Mouse (Mus musculus) stomach, embryonic 14.5 days (tissue): ENCODE measurements around the gene B3gnt7. TPM values are rescaled to one million over a fixed set of nuclear protein-coding genes. Genes with fewer than 3 reads are reported as not detected.

ENCODE experiments used
- ATAC-seq: fragments of 200-750 bp; cut with Nextera tagmentation; 2 replicates; pipeline ENCODE4 v1.8.0; 2017; ENCODE audit warnings: low read depth, moderate TSS enrichment; ENCODE audit not compliant: insufficient number of reproducible peaks, insufficient read depth, low FRiP score
- H3K27ac ChIP-seq: fragments of 300-500 bp; sonication (generic); 2 replicates; pipeline ENCODE4 v1.5.1; 2014; ENCODE audit warnings: mild to moderate bottlenecking, low read length, moderate library complexity, mixed read lengths
- H3K27me3 ChIP-seq: fragments of 300-500 bp; sonication (generic); 2 replicates; pipeline ENCODE4 v1.6.1; 2014; ENCODE audit warnings: low read length, control low read depth, mixed read lengths; ENCODE audit not compliant: control insufficient read depth, insufficient read depth
- H3K36me3 ChIP-seq: fragments of 300-500 bp; sonication (generic); 2 replicates; pipeline ENCODE4 v1.6.1; 2014; ENCODE audit warnings: mild to moderate bottlenecking, control low read depth, low read length, moderate library complexity, mixed read lengths; ENCODE audit not compliant: control insufficient read depth, insufficient read depth
- H3K4me1 ChIP-seq: fragments of 300-500 bp; sonication (generic); 2 replicates; pipeline ENCODE4 v1.6.1; 2014; ENCODE audit warnings: low read length, control low read depth, mixed read lengths; ENCODE audit not compliant: control insufficient read depth, insufficient read depth
- H3K4me2 ChIP-seq: fragments of 300-500 bp; sonication (generic); replicated peaks from 2 replicates; pipeline ENCODE4 v1.6.1; 2014; ENCODE audit warnings: low read depth, low read length, control low read depth
- H3K4me3 ChIP-seq: fragments of 300-500 bp; sonication (generic); 2 replicates; pipeline ENCODE4 v1.5.1; 2014; ENCODE audit warnings: low read depth, low read length, control low read depth
- H3K9ac ChIP-seq: fragments of 300-500 bp; sonication (generic); replicated peaks from 2 replicates; pipeline ENCODE4 v1.6.1; 2014; ENCODE audit warnings: low read depth, mild to moderate bottlenecking, control low read depth, low read length, moderate library complexity, mixed read lengths
- H3K9me3 ChIP-seq: fragments of 300-500 bp; sonication (generic); 2 replicates; pipeline ENCODE4 v1.6.1; 2016; ENCODE audit warnings: low read depth, low read length, control low read depth; ENCODE audit not compliant: control insufficient read depth
- WGBS: fragments of 180-500 bp; shearing (Covaris S2); extraction: QIAGEN DNeasy Blood & Tissue Kit; methylation state at CpG from one replicate; pipeline ENCODE4 v1.1.7; 2014; 5-methylcytosine and 5-hydroxymethylcytosine counted together
- polyA plus RNA-seq: library from polyadenylated mRNA; unstranded; fragments of >200 nt; fragmentation: Nextera tagmentation; extraction: Ambion mirVana; gene quantifications from 2 replicates; pipeline ENCODE4 v1.2.1, GENCODE M21; 2014

Gene B3gnt7
- polyA plus RNA-seq, 1 experiment from 2014 or later: 7.3 TPM

DNA sequence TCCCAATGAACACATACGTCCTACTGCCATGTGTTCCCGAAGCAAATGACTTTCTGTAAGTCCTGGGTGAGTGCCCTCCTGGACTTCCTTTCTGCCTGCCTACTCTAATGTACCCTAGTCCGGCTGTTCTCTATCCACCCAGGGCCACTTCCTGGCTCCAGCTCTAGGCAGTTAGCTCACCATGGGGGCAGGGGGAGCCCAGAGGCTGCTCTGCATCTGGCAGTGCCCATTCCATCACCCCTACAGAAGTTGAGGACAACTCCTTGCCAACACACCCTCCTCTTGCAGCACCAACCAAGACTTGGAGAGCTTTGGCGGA is 33.5 kb upstream of the B3gnt7 start:
- no peaks in the 10 kb centered on the region for H3K4me1 ChIP-seq
- ATAC-seq: no peak
- H3K9ac ChIP-seq: no peak overlapping the region
- no peak overlapping the region for H3K4me2 ChIP-seq
- H3K9me3 ChIP-seq: no peaks in the 10 kb centered on the region
- no peaks in the 10 kb centered on the region for H3K36me3 ChIP-seq
- no peak overlapping the region for H3K4me3 ChIP-seq
- no peaks in the 10 kb centered on the region for H3K27me3 ChIP-seq
- 67% methylated on average over 4 of the region's 4 CpGs for WGBS
- no peak overlapping the region for H3K27ac ChIP-seq

DNA sequence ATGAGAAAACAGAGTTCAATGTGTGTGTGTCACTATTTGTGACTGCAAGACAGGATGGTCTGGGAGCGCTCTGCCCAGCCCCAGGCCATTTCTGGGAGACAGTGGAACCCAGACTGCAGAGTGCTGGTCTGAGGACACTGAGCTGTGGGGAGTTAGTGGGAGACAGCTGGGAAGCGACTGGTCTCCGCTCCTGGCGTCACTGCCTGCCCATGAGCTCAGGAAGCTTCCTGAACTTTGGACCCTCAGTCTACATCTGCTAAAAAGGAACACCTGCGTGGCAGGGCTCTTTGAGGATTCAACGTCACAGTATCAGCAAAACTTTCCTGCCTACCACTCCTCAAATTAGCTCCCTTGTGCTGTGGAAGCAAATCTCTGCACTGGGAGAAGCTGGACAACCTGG is 30.9 kb upstream of the B3gnt7 start:
- WGBS: 68% methylated on average over 6 of the region's 6 CpGs
- Histone ChIP-seq H3K4me1 (no peaks in the 10 kb centered on the region), H3K9me3 (no peaks in the 10 kb centered on the region), H3K27ac (no peak overlapping the region), H3K4me3 (no peak overlapping the region), H3K9ac (no peak overlapping the region), H3K4me2 (no peak overlapping the region), H3K36me3 (no peaks in the 10 kb centered on the region), H3K27me3 (no peaks in the 10 kb centered on the region)
- no peak for ATAC-seq

DNA sequence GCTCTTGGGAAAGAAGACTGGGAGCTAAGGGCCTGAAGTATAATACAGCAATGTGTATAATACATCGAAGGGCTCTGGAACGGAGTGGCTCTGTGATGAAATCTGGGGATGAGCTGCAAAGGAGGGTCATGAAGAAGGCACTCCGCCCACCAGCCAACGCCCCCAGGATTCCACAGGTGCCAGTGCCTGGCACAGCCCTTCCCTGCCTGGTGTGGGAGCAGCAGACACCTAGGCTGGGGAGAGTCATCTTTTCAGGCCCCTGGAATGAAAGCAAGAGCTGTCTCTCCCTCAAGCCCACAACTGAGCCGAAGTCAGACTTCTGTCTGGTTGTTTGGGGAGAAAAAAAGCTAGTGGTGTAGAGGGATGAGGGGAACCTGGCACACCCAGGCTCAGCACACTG is 25.6 kb upstream of the B3gnt7 start:
- Histone ChIP-seq H3K27ac (peak overlapping the region; percentile 15; the same call in 1 of the 2 replicates), H3K27me3 (no peaks in the 10 kb centered on the region), H3K4me2 (no peak overlapping the region), H3K4me1 (no peaks in the 10 kb centered on the region), H3K4me3 (no peak overlapping the region), H3K9ac (no peak overlapping the region), H3K36me3 (no peaks in the 10 kb centered on the region), H3K9me3 (no peaks in the 10 kb centered on the region)
- ATAC-seq: no peak
- WGBS: 84% methylated on average over 5 of the region's 5 CpGs

DNA sequence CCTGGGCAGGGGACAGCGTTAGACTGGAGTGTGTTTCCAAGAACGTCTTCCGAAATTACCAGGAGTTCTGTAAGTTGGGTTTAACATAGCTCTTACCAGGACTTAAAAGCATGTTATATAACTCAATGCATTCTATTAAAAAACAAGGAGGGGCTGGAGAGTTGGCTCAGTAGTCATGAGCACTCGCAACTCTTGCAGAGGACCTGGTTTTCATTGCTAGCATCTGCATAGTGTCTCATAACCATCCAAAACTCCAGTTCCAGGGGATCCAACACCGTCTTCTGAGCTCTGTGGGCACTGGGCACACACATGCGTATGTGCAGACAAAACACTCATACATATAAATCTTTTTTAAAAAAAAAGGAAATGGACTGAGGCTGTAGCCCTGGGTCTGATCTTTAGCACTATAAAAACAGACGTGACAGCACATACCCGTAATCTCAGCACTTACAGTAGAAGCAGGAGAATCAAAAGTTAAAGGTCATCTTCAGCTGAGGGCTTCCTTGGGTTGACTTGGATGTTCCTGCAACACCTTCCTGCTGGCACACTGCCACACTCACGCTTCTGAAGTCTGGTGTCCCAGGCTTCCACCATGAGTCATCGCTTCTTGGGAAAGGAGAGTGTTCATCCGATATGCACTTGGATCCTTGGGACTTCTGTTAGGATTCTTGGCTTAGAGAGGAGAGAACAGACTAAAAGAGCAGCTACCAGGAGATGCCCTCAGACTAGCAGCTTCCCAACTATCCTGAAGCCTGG is 20.7 kb upstream of the B3gnt7 start:
- Histone ChIP-seq H3K36me3 (no peaks in the 10 kb centered on the region), H3K9me3 (no peaks in the 10 kb centered on the region), H3K27me3 (no peaks in the 10 kb centered on the region), H3K4me1 (no peaks in the 10 kb centered on the region), H3K4me3 (no peak overlapping the region), H3K27ac (no peak overlapping the region), H3K9ac (no peak overlapping the region), H3K4me2 (no peak overlapping the region)
- no peak for ATAC-seq
- 79% methylated on average over 11 of the region's 11 CpGs for WGBS

DNA sequence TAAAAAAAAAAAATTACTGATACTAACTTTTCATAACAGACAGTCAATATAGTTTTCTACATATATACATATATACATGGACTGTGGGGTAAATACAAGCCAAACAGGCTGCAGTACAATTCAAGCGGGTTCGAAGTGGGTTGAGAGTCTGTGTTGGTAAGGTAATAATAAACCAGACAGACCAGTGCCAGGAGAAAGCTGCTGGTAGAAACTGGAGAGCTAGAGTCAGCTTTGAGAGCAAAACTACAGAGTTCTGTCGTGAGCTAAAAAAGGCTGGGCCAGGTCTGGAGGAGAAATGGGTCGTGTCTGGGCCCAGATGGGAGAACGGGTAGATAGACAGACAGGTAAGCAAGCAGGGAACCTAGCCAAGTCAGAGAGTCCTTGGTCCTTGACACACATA is 18.5 kb upstream of the B3gnt7 start:
- Histone ChIP-seq H3K4me3 (no peak overlapping the region), H3K4me2 (no peak overlapping the region), H3K36me3 (no peaks in the 10 kb centered on the region), H3K9me3 (no peaks in the 10 kb centered on the region), H3K27ac (no peak overlapping the region), H3K4me1 (no peaks in the 10 kb centered on the region), H3K9ac (no peak overlapping the region), H3K27me3 (no peaks in the 10 kb centered on the region)
- 90% methylated on average over 5 of the region's 5 CpGs for WGBS
- no peak for ATAC-seq

DNA sequence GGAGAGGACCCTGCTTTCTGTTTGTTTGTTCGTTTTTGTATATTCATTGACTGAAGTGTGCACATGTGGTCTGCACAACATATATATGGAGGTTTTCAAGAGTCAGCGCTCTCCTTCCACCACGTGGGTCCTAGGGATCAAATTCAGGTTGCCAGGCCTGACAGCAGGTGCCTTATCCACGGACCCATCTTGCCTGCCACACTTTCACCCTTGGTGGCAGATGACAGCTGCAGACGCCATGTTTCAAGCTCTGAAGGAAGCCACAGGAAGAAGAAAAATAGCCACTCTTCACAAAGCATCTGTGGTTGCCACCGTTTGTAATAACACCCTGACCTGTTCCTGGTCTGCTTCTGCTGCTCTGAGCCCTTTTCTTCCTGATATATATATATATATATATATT is 17.3 kb upstream of the B3gnt7 start:
- Histone ChIP-seq H3K27me3 (no peaks in the 10 kb centered on the region), H3K27ac (no peak overlapping the region), H3K9ac (no peak overlapping the region), H3K9me3 (no peaks in the 10 kb centered on the region), H3K4me2 (no peak overlapping the region), H3K4me3 (no peak overlapping the region), H3K4me1 (no peaks in the 10 kb centered on the region), H3K36me3 (no peaks in the 10 kb centered on the region)
- 75% methylated on average over 6 of the region's 6 CpGs for WGBS
- ATAC-seq: no peak

DNA sequence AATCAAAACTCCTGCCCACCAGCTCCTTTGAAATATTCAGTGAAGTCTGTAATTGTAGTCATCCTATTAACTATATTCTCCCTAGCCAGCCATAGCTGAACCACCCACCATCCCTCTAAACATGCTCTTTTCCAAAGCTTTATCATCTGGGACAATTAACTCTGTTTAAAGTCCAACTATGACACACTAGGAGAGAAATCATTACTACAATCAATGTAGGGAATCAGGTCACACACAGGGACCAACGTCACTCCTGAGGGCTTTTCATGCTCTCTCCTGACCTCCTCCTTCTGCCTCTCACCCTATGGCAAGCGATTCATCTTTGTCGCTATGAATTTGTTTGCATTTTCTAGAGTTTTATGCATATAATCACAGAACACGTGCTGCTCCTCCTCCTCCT is 15.2 kb upstream of the B3gnt7 start:
- no peak for ATAC-seq
- 69% methylated on average over 4 of the region's 4 CpGs for WGBS
- H3K4me2 ChIP-seq: no peak overlapping the region
- no peaks in the 10 kb centered on the region for H3K4me1 ChIP-seq
- H3K4me3 ChIP-seq: no peak overlapping the region
- H3K9me3 ChIP-seq: no peaks in the 10 kb centered on the region
- H3K27me3 ChIP-seq: no peaks in the 10 kb centered on the region
- H3K36me3 ChIP-seq: no peaks in the 10 kb centered on the region
- no peak overlapping the region for H3K27ac ChIP-seq
- no peak overlapping the region for H3K9ac ChIP-seq

DNA sequence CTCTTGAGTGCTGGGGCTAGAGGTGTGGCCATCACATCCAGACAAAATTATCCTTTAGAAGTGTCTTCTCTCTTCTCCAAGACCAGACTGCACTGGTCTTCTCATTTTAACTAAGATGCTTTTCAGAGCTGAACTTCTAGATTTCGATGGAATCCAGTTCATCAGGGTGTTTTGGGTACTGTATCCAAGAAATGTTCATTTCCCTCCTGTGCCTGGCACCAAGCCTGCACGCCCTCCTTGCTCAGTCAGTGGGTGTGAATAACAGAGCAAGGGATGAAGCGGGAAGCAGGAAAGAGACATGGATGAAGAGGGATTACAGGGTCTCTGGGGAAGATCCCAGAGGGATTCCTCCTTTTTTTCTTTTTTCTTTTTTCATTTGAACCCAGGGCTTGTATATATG is 12.2 kb upstream of the B3gnt7 start:
- H3K36me3 ChIP-seq: no peaks in the 10 kb centered on the region
- 59% methylated on average over 3 of the region's 3 CpGs for WGBS
- H3K4me1 ChIP-seq: no peaks in the 10 kb centered on the region; the same call in 1 of the 2 replicates
- H3K9me3 ChIP-seq: no peaks in the 10 kb centered on the region
- no peak overlapping the region for H3K9ac ChIP-seq
- no peak overlapping the region for H3K4me3 ChIP-seq
- no peak for ATAC-seq
- H3K27me3 ChIP-seq: no peaks in the 10 kb centered on the region
- no peak overlapping the region for H3K27ac ChIP-seq
- no peak overlapping the region for H3K4me2 ChIP-seq

DNA sequence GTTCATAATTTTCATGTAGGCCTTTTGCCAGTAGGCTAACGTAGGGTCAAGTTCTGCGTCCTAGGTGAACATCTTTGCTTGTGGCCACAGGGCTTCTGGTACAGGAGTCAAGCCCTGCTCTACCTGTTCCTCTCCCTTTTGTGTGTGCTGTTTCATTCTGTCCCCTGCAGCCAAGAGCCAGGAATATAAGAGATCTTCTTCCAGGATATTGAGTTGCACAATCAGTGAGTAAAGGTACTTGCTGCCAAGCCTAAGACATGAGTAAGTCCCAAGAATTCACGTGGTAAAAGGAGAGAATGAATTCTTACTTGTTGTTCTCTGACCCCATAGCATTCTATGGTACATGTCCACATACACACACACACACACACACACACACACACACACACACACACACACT is 9.5 kb upstream of the B3gnt7 start:
- ATAC-seq: no peak
- Histone ChIP-seq H3K4me1 (no peaks in the 10 kb centered on the region; the same call in 1 of the 2 replicates), H3K9me3 (no peaks in the 10 kb centered on the region), H3K36me3 (no peaks in the 10 kb centered on the region), H3K4me2 (no peak overlapping the region), H3K4me3 (no peak overlapping the region), H3K9ac (no peak overlapping the region), H3K27ac (no peak overlapping the region), H3K27me3 (no peaks in the 10 kb centered on the region)
- WGBS: 86% methylated on average over 3 of the region's 3 CpGs
